Mouse (Mus musculus): ENCODE results near the gene Tube1. TPM values are rescaled to one million over a fixed set of nuclear protein-coding genes. Genes with fewer than 3 reads are reported as not detected.

Tube1 gene
- total and polyA plus RNA-seq, 3 experiments, result 4.2 to 33.3 (median 24.8) TPM

GRCm38 (mm10) chr10:39162666-39163484, 29.1 kb downstream of the Tube1 start:
- Histone ChIP-seq H3K4me1 (ENCODE audit: insufficient read depth, low read depth, low read length) (peaks cover 4% of the 10 kb centered on the region), H3K36me3 (replicated peaks) (peaks cover 4% of the 10 kb centered on the region), H3K27me3 (ENCODE audit: insufficient read depth, low read length) (peaks cover 53% of the 10 kb centered on the region), H3K9me3 (replicated peaks) (no peaks in the 10 kb centered on the region), H3K4me3 (ENCODE audit: low read depth, low read length) (no peak overlapping the region)
- ATAC-seq (ENCODE audit: extremely low read depth, insufficient number of reproducible peaks, low FRiP score, poor library complexity, severe bottlenecking) (no peak), DNase-seq (ENCODE audit: low spot score) (no peak)
- TF ChIP-seq TAL1 (conservative IDR thresholded peaks at IDR 0.05; ENCODE audit: low read depth, low read length), result no peak
- TF ChIP-seq POLR2AphosphoS5 (IDR thresholded peaks at IDR 0.05; ENCODE audit: insufficient replicate concordance, low read depth, low read length), result no peak
- TF ChIP-seq CTCF (IDR thresholded peaks at IDR 0.05; ENCODE audit: low read depth, low read length), result no peak
- no peak for TF ChIP-seq GATA2 (IDR thresholded peaks at IDR 0.05; ENCODE audit: borderline replicate concordance, low read depth, low read length)
- no peak for TF ChIP-seq GATA1 (IDR thresholded peaks at IDR 0.05; ENCODE audit: borderline replicate concordance, low read length)

- DNase-seq (ENCODE audit: low spot score) (no peak), ATAC-seq (ENCODE audit: extremely low read depth, insufficient number of reproducible peaks, low FRiP score, poor library complexity, severe bottlenecking) (no peak)
- Histone ChIP-seq H3K9me3 (replicated peaks) (no peaks in the 10 kb centered on the region), H3K36me3 (replicated peaks) (no peaks in the 10 kb centered on the region), H3K4me1 (ENCODE audit: insufficient read depth, low read depth, low read length) (no peaks in the 10 kb centered on the region), H3K27me3 (ENCODE audit: insufficient read depth, low read length) (peaks cover 59% of the 10 kb centered on the region), H3K4me3 (ENCODE audit: low read depth, low read length) (no peak within 1 kb of the TSS)
- no peak for TF ChIP-seq TAL1 (conservative IDR thresholded peaks at IDR 0.05; ENCODE audit: low read depth, low read length)
- no peak for TF ChIP-seq GATA2 (IDR thresholded peaks at IDR 0.05; ENCODE audit: borderline replicate concordance, low read depth, low read length)
- TF ChIP-seq GATA1 (IDR thresholded peaks at IDR 0.05; ENCODE audit: borderline replicate concordance, low read length), result no peak
- TF ChIP-seq POLR2AphosphoS5 (IDR thresholded peaks at IDR 0.05; ENCODE audit: insufficient replicate concordance, low read depth, low read length), result no peak
- TF ChIP-seq CTCF (IDR thresholded peaks at IDR 0.05; ENCODE audit: low read depth, low read length), result no peak
Measured at GRCm38 (mm10) chr10:39163694-39164093, 29.9 kb downstream of the Tube1 start, which contains the start of gene Ccn6. Gene Ccn6 (minus strand): TSS chr10:39163794.

- no peak overlapping the region for H3K4me3 ChIP-seq (ENCODE audit: low read depth, low read length)
- no peaks in the 10 kb centered on the region for H3K9me3 ChIP-seq (replicated peaks)
- ATAC-seq (ENCODE audit: extremely low read depth, insufficient number of reproducible peaks, low FRiP score, poor library complexity, severe bottlenecking) (no peak), DNase-seq (ENCODE audit: low spot score) (no peak)
- peaks cover 64% of the 10 kb centered on the region for H3K27me3 ChIP-seq (ENCODE audit: insufficient read depth, low read length)
- peaks cover 13% of the 10 kb centered on the region for H3K4me1 ChIP-seq (ENCODE audit: insufficient read depth, low read depth, low read length)
- H3K36me3 ChIP-seq (replicated peaks), result no peaks in the 10 kb centered on the region
- TF ChIP-seq POLR2AphosphoS5 (IDR thresholded peaks at IDR 0.05; ENCODE audit: insufficient replicate concordance, low read depth, low read length) (no peak), GATA1 (IDR thresholded peaks at IDR 0.05; ENCODE audit: borderline replicate concordance, low read length) (no peak), CTCF (IDR thresholded peaks at IDR 0.05; ENCODE audit: low read depth, low read length) (no peak), TAL1 (conservative IDR thresholded peaks at IDR 0.05; ENCODE audit: low read depth, low read length) (no peak), GATA2 (IDR thresholded peaks at IDR 0.05; ENCODE audit: borderline replicate concordance, low read depth, low read length) (no peak)
Measured at GRCm38 (mm10) chr10:39165632-39166115, 31.9 kb downstream of the Tube1 start.

GRCm38 (mm10) chr10:39167611-39168010, 33.8 kb downstream of the Tube1 start:
- peaks cover 30% of the 10 kb centered on the region for H3K4me1 ChIP-seq (ENCODE audit: insufficient read depth, low read depth, low read length)
- DNase-seq (ENCODE audit: low spot score), result no peak
- peaks cover 59% of the 10 kb centered on the region for H3K27me3 ChIP-seq (ENCODE audit: insufficient read depth, low read length)
- TF ChIP-seq TAL1 (conservative IDR thresholded peaks at IDR 0.05; ENCODE audit: low read depth, low read length) (no peak), POLR2AphosphoS5 (IDR thresholded peaks at IDR 0.05; ENCODE audit: insufficient replicate concordance, low read depth, low read length) (no peak), GATA1 (IDR thresholded peaks at IDR 0.05; ENCODE audit: borderline replicate concordance, low read length) (no peak), GATA2 (IDR thresholded peaks at IDR 0.05; ENCODE audit: borderline replicate concordance, low read depth, low read length) (no peak), CTCF (IDR thresholded peaks at IDR 0.05; ENCODE audit: low read depth, low read length) (no peak)
- no peak overlapping the region for H3K4me3 ChIP-seq (ENCODE audit: low read depth, low read length)
- ATAC-seq (ENCODE audit: extremely low read depth, insufficient number of reproducible peaks, low FRiP score, poor library complexity, severe bottlenecking), result no peak
- H3K9me3 ChIP-seq (replicated peaks), result no peaks in the 10 kb centered on the region
- H3K36me3 ChIP-seq (replicated peaks), result no peaks in the 10 kb centered on the region

GRCm38 (mm10) chr10:39169642-39170041, 35.9 kb downstream of the Tube1 start:
- no peak overlapping the region for H3K4me3 ChIP-seq (ENCODE audit: low read depth, low read length)
- H3K4me1 ChIP-seq (ENCODE audit: insufficient read depth, low read depth, low read length), result peaks cover 43% of the 10 kb centered on the region
- H3K27me3 ChIP-seq (ENCODE audit: insufficient read depth, low read length), result peaks cover 43% of the 10 kb centered on the region
- TF ChIP-seq GATA1 (IDR thresholded peaks at IDR 0.05; ENCODE audit: borderline replicate concordance, low read length) (no peak), GATA2 (IDR thresholded peaks at IDR 0.05; ENCODE audit: borderline replicate concordance, low read depth, low read length) (no peak), CTCF (IDR thresholded peaks at IDR 0.05; ENCODE audit: low read depth, low read length) (no peak), TAL1 (conservative IDR thresholded peaks at IDR 0.05; ENCODE audit: low read depth, low read length) (no peak), POLR2AphosphoS5 (IDR thresholded peaks at IDR 0.05; ENCODE audit: insufficient replicate concordance, low read depth, low read length) (no peak)
- H3K9me3 ChIP-seq (replicated peaks), result no peaks in the 10 kb centered on the region
- DNase-seq (ENCODE audit: low spot score), result no peak
- no peaks in the 10 kb centered on the region for H3K36me3 ChIP-seq (replicated peaks)
- no peak for ATAC-seq (ENCODE audit: extremely low read depth, insufficient number of reproducible peaks, low FRiP score, poor library complexity, severe bottlenecking)

GRCm38 (mm10) chr10:39170181-39170580, 36.4 kb downstream of the Tube1 start:
- TF ChIP-seq GATA1 (IDR thresholded peaks at IDR 0.05; ENCODE audit: borderline replicate concordance, low read length) (no peak), CTCF (IDR thresholded peaks at IDR 0.05; ENCODE audit: low read depth, low read length) (peak; percentile 90)
- ATAC-seq (ENCODE audit: extremely low read depth, insufficient number of reproducible peaks, low FRiP score, poor library complexity, severe bottlenecking), result no peak

More at GRCm38 (mm10) chr10:39170181-39170580, 36.4 kb downstream of the Tube1 start:
- no peak overlapping the region for H3K4me3 ChIP-seq (ENCODE audit: low read depth, low read length)
- H3K27me3 ChIP-seq (ENCODE audit: insufficient read depth, low read length), result peaks cover 38% of the 10 kb centered on the region
- no peaks in the 10 kb centered on the region for H3K9me3 ChIP-seq (replicated peaks)
- peak; percentile 31 for DNase-seq (ENCODE audit: low spot score)
- H3K36me3 ChIP-seq (replicated peaks), result no peaks in the 10 kb centered on the region
- H3K4me1 ChIP-seq (ENCODE audit: insufficient read depth, low read depth, low read length), result peaks cover 48% of the 10 kb centered on the region

Data from G1E (cell line).